Mouse (Mus musculus): ENCODE data around the gene Tnni3k. TPM values are rescaled to one million over a fixed set of nuclear protein-coding genes. Genes with fewer than 3 reads are reported as not detected.
"Not testable (repeated sequence)": the region's sequence is repeated elsewhere in the genome, so short reads cannot be mapped to it uniquely, and the experiment has no call there.

The Tnni3k gene
- polyA plus RNA-seq, 1 experiment from 2014 or later: 0.22 TPM

DNA sequence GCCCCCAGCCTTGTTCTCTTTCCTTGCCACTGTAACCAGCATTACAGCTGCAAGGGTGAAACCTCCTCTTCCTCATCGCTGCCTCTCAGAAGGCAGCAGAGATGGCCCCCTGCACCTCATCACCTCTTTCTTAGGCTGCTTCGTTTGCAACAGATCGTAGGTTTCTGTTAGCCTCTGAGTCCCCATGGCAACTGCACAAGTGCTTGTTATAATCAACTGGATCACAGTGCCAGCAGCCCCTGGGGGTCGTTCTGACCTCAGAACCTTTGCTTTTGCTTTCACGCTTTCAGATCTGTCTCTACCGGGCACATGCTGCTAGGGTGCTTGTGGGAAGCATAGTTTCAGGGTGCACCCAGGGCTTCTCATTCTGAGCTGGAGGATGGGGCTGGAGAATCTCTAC is 201.9 kb downstream of the Tnni3k start:
- Histone ChIP-seq H3K36me3 (no peaks in the 10 kb centered on the region), H3K9me3 (no peaks in the 10 kb centered on the region), H3K4me1 (replicated peaks) (peaks cover 8% of the 10 kb centered on the region), H3K27me3 (ENCODE audit: insufficient read depth, poor library complexity, severe bottlenecking) (no peaks in the 10 kb centered on the region), H3K4me3 (no peak overlapping the region), H3K27ac (no peak overlapping the region)
- 34% methylated on average over 6 of the region's 6 CpGs for WGBS
- DNase-seq (ENCODE audit: low spot score): no peak

DNA sequence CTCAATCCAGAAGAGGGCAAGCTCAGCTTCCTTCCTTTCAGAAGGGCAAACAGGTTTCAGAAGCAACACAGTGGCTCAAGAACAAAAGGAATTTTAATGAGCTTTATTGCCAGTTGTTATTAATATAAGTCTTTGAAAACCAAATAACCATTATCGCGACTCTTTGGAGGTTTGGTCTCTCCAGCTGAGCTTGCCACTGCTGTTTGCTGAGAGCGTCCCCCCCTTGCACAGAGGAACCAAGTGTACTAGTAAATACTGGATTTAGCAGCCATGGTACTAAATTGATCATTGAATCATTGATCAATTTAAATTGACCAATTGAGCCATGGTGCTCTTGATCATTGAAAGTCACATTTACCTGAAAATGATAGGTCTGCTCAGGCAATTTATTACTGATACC is 202.9 kb downstream of the Tnni3k start:
- H3K4me1 ChIP-seq (replicated peaks): peaks cover 8% of the 10 kb centered on the region
- no peaks in the 10 kb centered on the region for H3K27me3 ChIP-seq (ENCODE audit: insufficient read depth, poor library complexity, severe bottlenecking)
- WGBS: 77% methylated on average over 3 of the region's 3 CpGs
- H3K36me3 ChIP-seq: no peaks in the 10 kb centered on the region
- H3K4me3 ChIP-seq: no peak overlapping the region
- H3K27ac ChIP-seq: no peak overlapping the region
- no peaks in the 10 kb centered on the region for H3K9me3 ChIP-seq
- DNase-seq (ENCODE audit: low spot score): no peak

DNA sequence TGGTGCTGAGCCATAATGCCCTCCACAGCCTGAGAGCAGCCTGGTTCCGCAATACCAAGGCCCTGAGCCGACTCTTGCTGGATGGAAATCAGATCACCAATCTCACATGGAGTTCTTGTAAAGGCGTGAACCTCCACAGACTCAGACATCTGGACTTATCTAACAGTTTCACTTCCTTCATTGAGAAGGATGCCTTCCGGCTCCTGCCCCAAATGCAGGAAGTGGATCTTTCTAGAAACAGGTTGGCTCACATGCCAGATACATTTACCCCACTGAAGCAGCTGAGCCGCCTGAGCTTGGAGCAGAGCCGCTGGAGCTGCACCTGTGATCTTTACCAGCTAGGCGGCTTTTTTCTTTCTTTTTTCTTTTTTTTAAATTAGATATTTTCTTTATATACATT is 213.0 kb downstream of the Tnni3k start:
- Histone ChIP-seq H3K9me3 (no peaks in the 10 kb centered on the region), H3K27me3 (ENCODE audit: insufficient read depth, poor library complexity, severe bottlenecking) (no peaks in the 10 kb centered on the region), H3K4me1 (replicated peaks) (no peaks in the 10 kb centered on the region), H3K36me3 (no peaks in the 10 kb centered on the region), H3K4me3 (no peak overlapping the region), H3K27ac (no peak overlapping the region)
- no peak for DNase-seq (ENCODE audit: low spot score)
- WGBS: 90% methylated on average over 7 of the region's 7 CpGs

- no peaks in the 10 kb centered on the region for H3K9me3 ChIP-seq
- H3K4me1 ChIP-seq (replicated peaks): no peaks in the 10 kb centered on the region
- no peak for DNase-seq (ENCODE audit: low spot score)
- H3K27me3 ChIP-seq (ENCODE audit: insufficient read depth, poor library complexity, severe bottlenecking): no peaks in the 10 kb centered on the region
- H3K27ac ChIP-seq: no peak overlapping the region
- no peaks in the 10 kb centered on the region for H3K36me3 ChIP-seq
- no peak overlapping the region for H3K4me3 ChIP-seq
- 49% methylated on average over 1 of the region's 1 CpGs for WGBS
Observed at GRCm38 (mm10) chr3:154841076-154841475, 214.1 kb downstream of the Tnni3k start.

DNA sequence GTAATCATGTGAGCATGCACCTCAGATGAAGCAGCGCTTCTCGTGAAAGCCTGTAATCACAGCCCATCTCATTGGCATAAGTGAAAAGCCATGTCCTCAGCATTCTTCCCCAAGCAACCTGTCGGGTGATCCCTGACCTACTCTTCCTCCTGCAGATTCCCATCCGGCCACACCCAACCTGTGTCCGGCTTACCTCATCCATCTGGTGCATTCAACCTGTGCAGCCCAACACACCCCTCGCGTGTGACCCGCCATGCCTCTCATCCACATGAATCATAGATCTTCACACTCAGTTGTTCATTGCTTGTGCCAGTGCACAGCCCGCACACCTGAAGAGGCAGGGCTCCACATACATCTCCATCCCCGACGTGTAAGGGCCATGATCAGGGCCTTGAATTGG is 217.3 kb downstream of the Tnni3k start:
- Histone ChIP-seq H3K4me3 (no peak overlapping the region), H3K27ac (no peak overlapping the region), H3K27me3 (ENCODE audit: insufficient read depth, poor library complexity, severe bottlenecking) (no peaks in the 10 kb centered on the region), H3K4me1 (replicated peaks) (no peaks in the 10 kb centered on the region), H3K9me3 (no peaks in the 10 kb centered on the region), H3K36me3 (no peaks in the 10 kb centered on the region)
- DNase-seq (ENCODE audit: low spot score): no peak
- WGBS: 93% methylated on average over 11 of the region's 11 CpGs

DNA sequence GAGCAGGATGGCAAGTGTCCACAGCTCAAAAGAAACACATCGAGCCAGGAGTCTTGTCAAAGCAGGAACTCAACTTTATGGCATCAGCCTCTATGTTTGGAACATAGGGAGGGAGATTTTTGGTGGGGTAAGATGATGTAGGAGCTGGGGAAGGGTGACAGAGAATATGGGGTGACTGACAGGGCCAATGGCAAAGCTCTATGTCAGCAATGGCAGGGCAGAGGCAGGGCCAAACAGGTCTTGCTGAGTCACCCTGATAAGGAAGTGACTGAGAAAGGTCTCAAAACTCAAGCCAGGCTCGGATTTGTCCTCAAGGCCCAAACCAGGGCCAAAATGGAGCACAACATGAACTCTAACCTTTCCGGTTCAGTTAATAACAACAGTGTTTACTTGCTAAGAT is 219.1 kb downstream of the Tnni3k start:
- no peaks in the 10 kb centered on the region for H3K27me3 ChIP-seq (ENCODE audit: insufficient read depth, poor library complexity, severe bottlenecking)
- WGBS: 83% methylated on average over 3 of the region's 3 CpGs
- H3K36me3 ChIP-seq: no peaks in the 10 kb centered on the region
- H3K4me3 ChIP-seq: no peak overlapping the region
- H3K4me1 ChIP-seq (replicated peaks): no peaks in the 10 kb centered on the region
- DNase-seq (ENCODE audit: low spot score): no peak
- H3K9me3 ChIP-seq: no peaks in the 10 kb centered on the region
- H3K27ac ChIP-seq: no peak overlapping the region

DNA sequence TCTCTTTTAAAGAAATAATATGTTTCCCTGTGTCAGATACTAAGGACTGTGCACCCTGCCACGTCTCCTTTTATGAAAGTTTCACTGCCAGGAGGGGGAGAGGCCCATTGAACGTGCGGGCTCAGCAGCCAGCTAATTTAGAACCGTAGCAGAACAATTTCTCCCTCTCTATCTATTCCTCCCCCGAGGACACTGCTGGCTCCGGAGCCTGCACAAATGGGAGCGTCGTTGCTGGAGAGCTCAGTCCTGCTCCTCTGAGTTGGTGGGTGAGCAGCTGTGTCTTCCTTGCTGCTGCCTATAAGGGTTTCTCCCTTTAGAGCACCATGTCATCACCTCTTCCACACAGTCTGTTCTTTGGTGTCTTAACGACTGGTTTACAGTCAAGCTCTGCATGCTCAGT is 220.8 kb downstream of the Tnni3k start:
- Histone ChIP-seq H3K27ac (no peak overlapping the region), H3K27me3 (ENCODE audit: insufficient read depth, poor library complexity, severe bottlenecking) (no peaks in the 10 kb centered on the region), H3K4me1 (replicated peaks) (no peaks in the 10 kb centered on the region), H3K36me3 (no peaks in the 10 kb centered on the region), H3K4me3 (no peak overlapping the region), H3K9me3 (no peaks in the 10 kb centered on the region)
- DNase-seq (ENCODE audit: low spot score): no peak
- WGBS: 66% methylated on average over 9 of the region's 9 CpGs

- DNase-seq (ENCODE audit: low spot score): no peak
- H3K9me3 ChIP-seq: no peaks in the 10 kb centered on the region
- no peak overlapping the region for H3K4me3 ChIP-seq
- no peak overlapping the region for H3K27ac ChIP-seq
- no peaks in the 10 kb centered on the region for H3K4me1 ChIP-seq (replicated peaks)
- H3K36me3 ChIP-seq: no peaks in the 10 kb centered on the region
- no peaks in the 10 kb centered on the region for H3K27me3 ChIP-seq (ENCODE audit: insufficient read depth, poor library complexity, severe bottlenecking)
- 87% methylated on average over 3 of the region's 3 CpGs for WGBS
Observed at GRCm38 (mm10) chr3:154825739-154826138, 229.5 kb downstream of the Tnni3k start.

DNA sequence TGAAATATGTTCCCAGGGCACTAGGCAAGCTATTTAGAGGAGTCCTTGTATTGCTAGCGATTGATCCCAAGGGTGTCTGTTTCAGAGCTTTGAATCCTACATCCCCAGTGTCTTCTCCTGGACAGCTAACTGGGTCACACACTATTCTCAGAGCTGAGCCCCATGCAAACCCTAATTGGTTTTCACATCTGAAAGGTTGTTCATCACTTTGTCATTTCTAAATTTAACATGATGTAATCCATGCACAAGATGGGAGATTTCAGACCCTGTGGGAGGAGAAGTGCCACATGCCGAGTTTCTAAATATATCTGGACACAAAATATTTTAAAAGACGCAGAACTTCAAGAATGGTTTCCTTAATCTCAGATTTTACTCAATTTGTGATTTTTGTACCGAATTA is 230.5 kb downstream of the Tnni3k start:
- H3K36me3 ChIP-seq: no peaks in the 10 kb centered on the region
- H3K27ac ChIP-seq: no peak overlapping the region
- no peak overlapping the region for H3K4me3 ChIP-seq
- H3K9me3 ChIP-seq: no peaks in the 10 kb centered on the region
- H3K27me3 ChIP-seq (ENCODE audit: insufficient read depth, poor library complexity, severe bottlenecking): no peaks in the 10 kb centered on the region
- H3K4me1 ChIP-seq (replicated peaks): no peaks in the 10 kb centered on the region
- WGBS: 85% methylated on average over 4 of the region's 4 CpGs
- no peak for DNase-seq (ENCODE audit: low spot score)

- peaks cover 26% of the 10 kb centered on the region for H3K4me1 ChIP-seq (replicated peaks)
- H3K4me3 ChIP-seq; H3K36me3 ChIP-seq; H3K27ac ChIP-seq; H3K9me3 ChIP-seq; H3K27me3 ChIP-seq (ENCODE audit: insufficient read depth, poor library complexity, severe bottlenecking): not testable (repeated sequence)
- WGBS: 20% methylated on average over 5 of the region's 5 CpGs
- DNase-seq (ENCODE audit: low spot score): peak; percentile 68
Observed at GRCm38 (mm10) chr3:154819684-154820083, 235.5 kb downstream of the Tnni3k start.

GRCm38 (mm10) chr3:154817732-154818131 is 237.5 kb downstream of the Tnni3k start:
- no peaks in the 10 kb centered on the region for H3K27me3 ChIP-seq (ENCODE audit: insufficient read depth, poor library complexity, severe bottlenecking)
- H3K4me3 ChIP-seq: peak overlapping the region; percentile 36
- H3K9me3 ChIP-seq: no peaks in the 10 kb centered on the region
- 5% methylated on average over 7 of the region's 7 CpGs for WGBS
- H3K4me1 ChIP-seq (replicated peaks): peaks cover 26% of the 10 kb centered on the region
- H3K36me3 ChIP-seq: no peaks in the 10 kb centered on the region
- peak overlapping the region; percentile 74 for H3K27ac ChIP-seq
- DNase-seq (ENCODE audit: low spot score): peak; percentile 75

GRCm38 (mm10) chr3:154816801-154817625 is 238.2 kb downstream of the Tnni3k start:
- Histone ChIP-seq H3K4me3 (peak overlapping the region; percentile 36), H3K4me1 (replicated peaks) (peaks cover 26% of the 10 kb centered on the region), H3K9me3 (no peaks in the 10 kb centered on the region), H3K36me3 (no peaks in the 10 kb centered on the region), H3K27me3 (ENCODE audit: insufficient read depth, poor library complexity, severe bottlenecking) (no peaks in the 10 kb centered on the region), H3K27ac (peak overlapping the region; percentile 74)
- WGBS: 37% methylated on average over 19 of the region's 19 CpGs
- peak; percentile 16 for DNase-seq (ENCODE audit: low spot score)

GRCm38 (mm10) chr3:154816231-154816630 is 239.0 kb downstream of the Tnni3k start:
- Histone ChIP-seq H3K36me3 (no peaks in the 10 kb centered on the region), H3K9me3 (no peaks in the 10 kb centered on the region), H3K4me1 (replicated peaks) (peaks cover 32% of the 10 kb centered on the region), H3K27me3 (ENCODE audit: insufficient read depth, poor library complexity, severe bottlenecking) (no peaks in the 10 kb centered on the region), H3K27ac (no peak overlapping the region), H3K4me3 (no peak overlapping the region)
- 84% methylated on average over 3 of the region's 3 CpGs for WGBS
- no peak for DNase-seq (ENCODE audit: low spot score)

DNA sequence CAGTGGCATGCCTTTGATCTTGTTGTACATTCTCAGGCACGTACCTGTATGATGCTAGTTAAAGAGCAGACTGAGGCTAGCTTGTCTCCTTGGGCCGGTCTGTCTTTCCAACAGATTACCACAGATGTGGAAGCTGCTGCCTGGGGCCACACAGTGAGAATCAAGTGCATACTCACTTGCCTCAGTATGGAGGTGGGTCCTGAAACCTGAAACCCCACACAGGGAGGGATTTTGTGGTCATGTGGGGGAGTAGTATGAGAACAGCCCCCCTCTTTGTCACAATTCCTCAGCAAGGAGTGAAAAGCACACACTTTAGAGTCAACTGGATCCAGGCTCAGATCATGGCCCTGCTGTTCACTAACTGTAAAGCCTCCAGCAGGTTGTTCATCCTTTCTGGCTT is 239.6 kb downstream of the Tnni3k start:
- Histone ChIP-seq H3K36me3 (no peaks in the 10 kb centered on the region), H3K9me3 (no peaks in the 10 kb centered on the region), H3K4me1 (replicated peaks) (peaks cover 38% of the 10 kb centered on the region), H3K27me3 (ENCODE audit: insufficient read depth, poor library complexity, severe bottlenecking) (no peaks in the 10 kb centered on the region), H3K4me3 (no peak overlapping the region), H3K27ac (no peak overlapping the region)
- DNase-seq (ENCODE audit: low spot score): no peak
- 63% methylated on average over 2 of the region's 2 CpGs for WGBS
